Mouse (Mus musculus) stomach, postnatal 0 days (tissue): ENCODE results near the gene Lrrn2. TPM values are rescaled to one million over a fixed set of nuclear protein-coding genes. Genes with fewer than 3 reads are reported as not detected.

ENCODE experiments used
- ATAC-seq: fragments of 200-750 bp; cut with Nextera tagmentation; 2 replicates; pipeline ENCODE4 v1.8.0; 2017; ENCODE audit not compliant: low FRiP score, low TSS enrichment
- DNase-seq: peaks from one replicate; pipeline ENCODE4 v3.0.0-alpha.2; 2016; ENCODE audit warnings: low spot score
- H3K27ac ChIP-seq: fragments of 300-500 bp; sonication (generic); replicated peaks from 2 replicates; pipeline ENCODE4 v1.5.1; 2014; ENCODE audit warnings: mild to moderate bottlenecking, control low read depth
- H3K27me3 ChIP-seq: fragments of 300-500 bp; sonication (generic); 2 replicates; pipeline ENCODE4 v1.6.1; 2014; ENCODE audit warnings: low read length; ENCODE audit not compliant: control insufficient read depth, insufficient read depth
- H3K36me3 ChIP-seq: fragments of 300-500 bp; sonication (generic); 2 replicates; pipeline ENCODE4 v1.6.1; 2014; ENCODE audit warnings: low read length, mixed read lengths; ENCODE audit not compliant: control insufficient read depth, insufficient read depth
- H3K4me1 ChIP-seq: fragments of 300-500 bp; sonication (generic); replicated peaks from 2 replicates; pipeline ENCODE4 v1.6.1; 2014; ENCODE audit warnings: antibody characterized with exemption; ENCODE audit not compliant: control insufficient read depth, insufficient read depth
- H3K4me2 ChIP-seq: fragments of 300-500 bp; sonication (generic); replicated peaks from 2 replicates; pipeline ENCODE4 v1.6.1; 2014; ENCODE audit warnings: low read depth, mild to moderate bottlenecking, control low read depth, moderate library complexity
- H3K4me3 ChIP-seq: fragments of 300-500 bp; sonication (generic); 2 replicates; pipeline ENCODE4 v1.5.1; 2014; ENCODE audit warnings: low read depth, low read length, control low read depth
- H3K9ac ChIP-seq: fragments of 300-500 bp; sonication (generic); 2 replicates; pipeline ENCODE4 v1.6.1; 2014; ENCODE audit warnings: mild to moderate bottlenecking, low read length, control low read depth, mixed read lengths
- H3K9me3 ChIP-seq: fragments of 300-500 bp; sonication (generic); 2 replicates; pipeline ENCODE4 v1.6.1; 2016; ENCODE audit warnings: low read length; ENCODE audit not compliant: control insufficient read depth
- CTCF ChIP-seq: IDR thresholded peaks from 2 replicates; pipeline ENCODE4 v1.5.1; 2016; ENCODE audit warnings: antibody characterized with exemption, low read depth, mild to moderate bottlenecking, moderate library complexity
- EP300 ChIP-seq: optimal IDR thresholded peaks from 2 replicates; pipeline ENCODE3; 2016; ENCODE audit warnings: antibody characterized with exemption
- WGBS: fragments of 180-500 bp; shearing (Covaris S2); extraction: QIAGEN DNeasy Blood & Tissue Kit; methylation state at CpG from one replicate; pipeline ENCODE4 v1.1.7; 2014; 5-methylcytosine and 5-hydroxymethylcytosine counted together
- polyA plus RNA-seq: library from polyadenylated mRNA; unstranded; fragments of >200 nt; fragmentation: Nextera tagmentation; extraction: Ambion mirVana; gene quantifications from 2 replicates; pipeline ENCODE4 v1.2.1, GENCODE M21; 2015

Gene Lrrn2
- polyA plus RNA-seq, 1 experiment from 2014 or later: 1.7 TPM

DNA sequence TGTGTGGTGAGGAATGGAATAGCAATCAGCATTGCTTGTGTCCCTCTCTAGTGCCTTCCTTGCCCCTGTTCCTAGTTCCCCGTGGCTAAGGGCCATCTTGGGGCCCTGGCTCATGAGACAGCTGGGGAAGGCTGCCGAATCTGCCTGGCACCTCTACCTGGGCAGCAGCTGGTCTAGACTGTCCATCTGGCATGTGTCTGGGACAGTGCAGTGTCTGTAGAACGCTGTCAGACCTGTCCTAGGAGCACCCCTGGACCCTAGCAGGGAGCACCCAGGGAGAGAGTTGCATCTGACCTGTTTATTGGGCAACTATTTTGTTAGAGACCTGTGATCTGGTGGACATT lies 48.8 kb downstream of the Lrrn2 start:
- H3K27me3 ChIP-seq: no peaks in the 10 kb centered on the region
- no peaks in the 10 kb centered on the region for H3K9me3 ChIP-seq
- no peak for ATAC-seq
- TF ChIP-seq CTCF (no peak), EP300 (no peak)
- 48% methylated on average over 3 of the region's 3 CpGs for WGBS
- H3K27ac ChIP-seq: no peak overlapping the region
- no peaks in the 10 kb centered on the region for H3K4me1 ChIP-seq
- no peak overlapping the region for H3K4me2 ChIP-seq
- no peaks in the 10 kb centered on the region for H3K36me3 ChIP-seq
- no peak overlapping the region for H3K4me3 ChIP-seq
- H3K9ac ChIP-seq: no peak overlapping the region
- no peak for DNase-seq

GRCm38 (mm10) chr1:132930291-132930690 lies 50.2 kb downstream of the Lrrn2 start:
- Histone ChIP-seq H3K27me3 (no peaks in the 10 kb centered on the region), H3K4me3 (no peak overlapping the region), H3K4me2 (no peak overlapping the region), H3K36me3 (no peaks in the 10 kb centered on the region), H3K27ac (no peak overlapping the region), H3K4me1 (no peaks in the 10 kb centered on the region), H3K9ac (no peak overlapping the region), H3K9me3 (no peaks in the 10 kb centered on the region)
- TF ChIP-seq EP300 (no peak), CTCF (no peak)
- ATAC-seq (no peak), DNase-seq (no peak)
- 68% methylated on average over 4 of the region's 4 CpGs for WGBS

- 59% methylated on average over 2 of the region's 2 CpGs for WGBS
- H3K9ac ChIP-seq: no peak overlapping the region
- no peaks in the 10 kb centered on the region for H3K4me1 ChIP-seq
- ATAC-seq (no peak), DNase-seq (no peak)
- H3K4me2 ChIP-seq: no peak overlapping the region
- no peak overlapping the region for H3K27ac ChIP-seq
- H3K27me3 ChIP-seq: no peaks in the 10 kb centered on the region
- no peak overlapping the region for H3K4me3 ChIP-seq
- no peaks in the 10 kb centered on the region for H3K9me3 ChIP-seq
- no peaks in the 10 kb centered on the region for H3K36me3 ChIP-seq
- no peak for TF ChIP-seq EP300
- TF ChIP-seq CTCF: no peak
These were observed 52.3 kb downstream of the Lrrn2 start for GRCm38 (mm10) chr1:132932421-132932820.

DNA sequence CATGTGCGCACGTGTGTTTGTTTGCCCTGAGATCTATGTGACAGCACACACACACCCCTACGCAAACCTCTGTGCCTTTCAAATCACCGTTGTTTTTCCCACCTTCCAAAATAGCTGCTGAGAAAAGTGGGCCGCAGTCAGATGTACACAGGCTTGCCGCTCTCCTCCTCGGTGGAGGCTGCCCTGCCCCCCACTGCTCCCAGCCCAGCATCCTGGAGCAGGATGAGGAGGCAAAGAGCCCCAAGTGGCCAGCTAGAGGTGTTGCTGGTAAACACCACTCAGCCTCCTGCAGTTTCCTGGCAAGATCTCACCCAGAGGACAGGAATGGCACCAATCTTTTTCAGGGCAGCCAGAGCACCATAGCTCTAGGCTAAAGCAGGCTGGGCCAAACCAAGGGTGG lies 54.8 kb downstream of the Lrrn2 start:
- DNase-seq: peak; percentile 41
- no peaks in the 10 kb centered on the region for H3K9me3 ChIP-seq
- H3K4me3 ChIP-seq: no peak overlapping the region
- no peaks in the 10 kb centered on the region for H3K4me1 ChIP-seq
- H3K27me3 ChIP-seq: no peaks in the 10 kb centered on the region
- H3K27ac ChIP-seq: no peak overlapping the region
- ATAC-seq: peak; percentile 43; the same call in 1 of the 2 replicates
- H3K4me2 ChIP-seq: no peak overlapping the region
- no peak overlapping the region for H3K9ac ChIP-seq
- no peaks in the 10 kb centered on the region for H3K36me3 ChIP-seq
- WGBS: 32% methylated on average over 7 of the region's 7 CpGs
- TF ChIP-seq CTCF (peak; percentile 59), EP300 (no peak)

GRCm38 (mm10) chr1:132937296-132938030 lies 57.4 kb downstream of the Lrrn2 start:
- Histone ChIP-seq H3K4me3 (no peak overlapping the region), H3K9ac (no peak overlapping the region), H3K4me2 (no peak overlapping the region), H3K9me3 (no peaks in the 10 kb centered on the region), H3K27me3 (no peaks in the 10 kb centered on the region), H3K27ac (no peak overlapping the region), H3K36me3 (no peaks in the 10 kb centered on the region), H3K4me1 (no peaks in the 10 kb centered on the region)
- DNase-seq: no peak
- ATAC-seq: no peak
- WGBS: 85% methylated on average over 26 of the region's 26 CpGs
- TF ChIP-seq CTCF: no peak
- no peak for TF ChIP-seq EP300

GRCm38 (mm10) chr1:132938975-132939374 lies 58.9 kb downstream of the Lrrn2 start:
- no peak for ATAC-seq
- Histone ChIP-seq H3K27ac (no peak overlapping the region), H3K36me3 (no peaks in the 10 kb centered on the region), H3K4me2 (no peak overlapping the region), H3K9me3 (no peaks in the 10 kb centered on the region), H3K9ac (no peak overlapping the region), H3K4me3 (no peak overlapping the region), H3K27me3 (no peaks in the 10 kb centered on the region), H3K4me1 (no peaks in the 10 kb centered on the region)
- WGBS: 73% methylated on average over 8 of the region's 8 CpGs
- DNase-seq: no peak
- TF ChIP-seq EP300: no peak
- TF ChIP-seq CTCF: no peak
